Mouse (Mus musculus) embryonic facial prominence, embryonic 11.5 days (tissue): Measurements from ENCODE around the gene Unc50. TPM values are rescaled to one million over a fixed set of nuclear protein-coding genes. Genes with fewer than 3 reads are reported as not detected.

Experiments
- ATAC-seq: fragments of 200-750 bp; cut with Nextera tagmentation; replicated peaks from 2 replicates; pipeline ENCODE4 v1.8.0; 2017; ENCODE audit warnings: low read depth; ENCODE audit not compliant: insufficient number of reproducible peaks, low FRiP score, low TSS enrichment
- DNase-seq: peaks from one replicate; pipeline ENCODE4 v3.0.0-alpha.2; 2015; ENCODE audit warnings: low spot score
- H3K27ac ChIP-seq: fragments of 300-500 bp; sonication (generic); replicated peaks from 2 replicates; pipeline ENCODE4 v1.5.1; 2014; ENCODE audit warnings: mild to moderate bottlenecking, low read depth, low read length, control low read depth
- H3K27me3 ChIP-seq: fragments of 300-500 bp; sonication (generic); 2 replicates; pipeline ENCODE4 v1.6.1; 2014; ENCODE audit warnings: mild to moderate bottlenecking, low read length, moderate library complexity, mixed read lengths; ENCODE audit not compliant: control insufficient read depth, insufficient read depth
- H3K36me3 ChIP-seq: fragments of 300-500 bp; sonication (generic); replicated peaks from 2 replicates; pipeline ENCODE4 v1.6.1; 2014; ENCODE audit warnings: low read depth, mild to moderate bottlenecking, low read length, moderate library complexity, mixed read lengths; ENCODE audit not compliant: control insufficient read depth, insufficient read depth
- H3K4me1 ChIP-seq: fragments of 300-500 bp; sonication (generic); 2 replicates; pipeline ENCODE4 v1.6.1; 2014; ENCODE audit warnings: low read length, mixed read lengths; ENCODE audit not compliant: control insufficient read depth, insufficient read depth
- H3K4me2 ChIP-seq: fragments of 300-500 bp; sonication (generic); 2 replicates; pipeline ENCODE4 v1.6.1; 2014; ENCODE audit warnings: low read depth, mild to moderate bottlenecking, control low read depth, low read length, moderate library complexity
- H3K4me3 ChIP-seq: fragments of 300-500 bp; sonication (generic); 2 replicates; pipeline ENCODE4 v1.5.1; 2014; ENCODE audit warnings: low read depth, low read length, control low read depth
- H3K9ac ChIP-seq: fragments of 300-500 bp; sonication (generic); replicated peaks from 2 replicates; pipeline ENCODE4 v1.6.1; 2014; ENCODE audit warnings: mild to moderate bottlenecking, control low read depth, low read length
- H3K9me3 ChIP-seq: fragments of 300-500 bp; sonication (generic); replicated peaks from 2 replicates; pipeline ENCODE4 v1.6.1; 2016; ENCODE audit warnings: mild to moderate bottlenecking, low read length, inconsistent platforms, mixed read lengths; ENCODE audit not compliant: control insufficient read depth
- WGBS: fragments of 180-500 bp; shearing (Covaris S2); extraction: QIAGEN DNeasy Blood & Tissue Kit; methylation state at CpG from one replicate; pipeline ENCODE4 v1.1.7; 2014; 5-methylcytosine and 5-hydroxymethylcytosine counted together
- polyA plus RNA-seq: library from polyadenylated mRNA; unstranded; fragments of >200 nt; fragmentation: Nextera tagmentation; extraction: Ambion mirVana; gene quantifications from 2 replicates; pipeline ENCODE4 v1.2.1, GENCODE M21; 2014

Unc50 gene
- polyA plus RNA-seq: 122 and 127 TPM in 2 replicates

DNA sequence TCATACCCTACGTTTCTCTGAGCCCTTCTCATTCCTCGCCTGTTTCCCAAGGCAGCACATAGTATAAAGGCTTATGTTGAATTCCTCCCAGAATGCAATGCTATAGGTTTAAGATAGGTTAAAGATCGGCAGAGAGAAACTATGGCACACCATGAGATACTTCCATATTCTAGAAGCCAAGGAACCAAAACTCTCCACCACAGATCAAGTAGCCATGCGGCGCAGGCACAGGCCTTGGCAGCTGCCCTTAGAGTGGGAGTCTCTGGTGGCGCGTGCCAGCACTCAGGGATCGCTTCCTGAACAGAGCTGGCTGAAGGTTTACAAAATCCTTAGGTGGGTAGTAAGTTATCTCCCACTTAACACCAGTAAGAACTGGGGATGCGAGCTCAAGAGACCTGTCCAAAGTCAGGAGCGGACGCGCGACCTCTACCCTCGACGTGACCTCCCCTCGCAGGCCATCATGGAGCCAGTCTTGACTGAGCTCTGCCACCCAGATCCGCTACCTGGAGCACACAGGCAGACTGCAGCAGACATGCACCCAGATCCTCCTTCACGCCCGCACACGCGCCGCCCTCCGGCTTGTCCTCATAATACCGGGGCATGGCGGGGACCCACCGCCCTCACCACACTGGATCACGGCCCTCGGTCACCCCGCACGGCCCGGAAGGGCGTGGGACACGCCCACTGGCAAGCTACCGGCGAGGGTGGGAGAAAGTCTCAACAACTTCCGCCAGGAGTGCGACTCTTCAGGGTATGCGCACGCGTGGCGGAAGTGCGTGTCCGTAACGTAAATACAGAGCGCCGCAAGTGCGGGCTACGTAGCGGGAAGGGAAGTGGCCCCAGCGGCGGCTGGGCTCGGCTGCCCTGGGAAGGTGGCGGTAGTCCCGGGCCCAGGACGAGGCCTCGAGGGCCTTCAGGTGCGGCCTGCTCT lies at the start of gene Unc50, which contains the start of gene Coa5:
Gene Unc50, plus strand, starts transcription at position 774 of the 931 bp plus-strand sequence.
Gene Coa5, minus strand, starts transcription at position 738 of the 931 bp plus-strand sequence.
- 3% methylated on average over 57 of the region's 57 CpGs for WGBS
- Histone ChIP-seq H3K4me2 (peak within 1 kb of the TSS; percentile 79), H3K9me3 (no peaks in the 10 kb centered on the region), H3K27ac (no peak within 1 kb of the TSS), H3K27me3 (no peaks in the 10 kb centered on the region), H3K4me3 (peak within 1 kb of the TSS; percentile 94), H3K36me3 (no peaks in the 10 kb centered on the region; the same call in none of the 2 replicates), H3K9ac (peak within 1 kb of the TSS; percentile 90), H3K4me1 (no peaks in the 10 kb centered on the region; the same call in 1 of the 2 replicates)
- peak; percentile 97 for ATAC-seq
- DNase-seq: peak; percentile 96

DNA sequence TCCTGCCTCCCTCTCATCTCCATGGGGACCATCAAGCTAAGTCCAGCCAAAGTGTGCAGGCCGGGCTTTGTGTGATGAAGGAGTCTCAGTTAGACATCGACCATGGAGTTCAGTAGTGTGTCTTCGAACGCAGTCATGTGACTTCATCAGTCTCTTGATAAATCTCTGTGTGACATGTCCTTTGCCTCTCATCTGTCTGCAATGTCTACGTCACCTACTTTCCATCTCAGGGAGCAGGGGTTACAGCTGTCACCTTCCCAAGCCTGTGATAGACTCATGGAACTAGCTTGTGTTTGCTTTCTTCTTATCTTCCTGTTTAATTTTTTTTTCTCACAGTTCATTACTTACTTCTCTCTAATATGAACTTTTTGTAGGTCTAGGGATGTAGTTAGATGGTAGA lies 49.0 kb upstream of the Unc50 start:
- Histone ChIP-seq H3K4me3 (no peak overlapping the region), H3K9ac (no peak overlapping the region), H3K4me1 (no peaks in the 10 kb centered on the region), H3K4me2 (no peak overlapping the region), H3K27ac (no peak overlapping the region), H3K9me3 (no peaks in the 10 kb centered on the region), H3K36me3 (no peaks in the 10 kb centered on the region; the same call in 1 of the 2 replicates), H3K27me3 (no peaks in the 10 kb centered on the region)
- DNase-seq (no peak), ATAC-seq (no peak)
- WGBS: 97% methylated on average over 5 of the region's 5 CpGs

DNA sequence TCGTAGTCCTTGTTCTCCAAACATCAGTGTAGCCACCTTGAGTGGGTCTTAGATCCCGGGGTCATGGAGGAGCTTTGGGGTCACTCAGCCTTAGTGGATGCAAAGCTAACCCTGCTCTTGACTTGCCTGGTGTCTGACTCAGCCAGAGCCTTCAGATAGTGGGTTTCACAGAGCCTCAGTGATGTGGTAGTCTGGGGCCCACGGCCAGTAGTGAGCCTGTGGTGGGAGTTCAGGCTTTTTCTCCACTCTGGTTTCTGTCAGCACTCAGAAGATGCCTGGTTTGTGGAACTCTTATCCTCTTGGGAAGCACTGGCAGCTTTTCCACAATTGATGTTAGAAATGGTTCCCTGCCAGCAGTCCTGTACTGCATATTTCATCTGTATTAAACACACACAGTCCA lies 45.6 kb upstream of the Unc50 start:
- Histone ChIP-seq H3K4me1 (no peaks in the 10 kb centered on the region), H3K9ac (no peak overlapping the region), H3K4me3 (no peak overlapping the region), H3K9me3 (no peaks in the 10 kb centered on the region), H3K4me2 (no peak overlapping the region), H3K36me3 (no peaks in the 10 kb centered on the region), H3K27ac (no peak overlapping the region), H3K27me3 (no peaks in the 10 kb centered on the region)
- ATAC-seq (no peak), DNase-seq (no peak)
- 87% methylated on average over 3 of the region's 3 CpGs for WGBS

DNA sequence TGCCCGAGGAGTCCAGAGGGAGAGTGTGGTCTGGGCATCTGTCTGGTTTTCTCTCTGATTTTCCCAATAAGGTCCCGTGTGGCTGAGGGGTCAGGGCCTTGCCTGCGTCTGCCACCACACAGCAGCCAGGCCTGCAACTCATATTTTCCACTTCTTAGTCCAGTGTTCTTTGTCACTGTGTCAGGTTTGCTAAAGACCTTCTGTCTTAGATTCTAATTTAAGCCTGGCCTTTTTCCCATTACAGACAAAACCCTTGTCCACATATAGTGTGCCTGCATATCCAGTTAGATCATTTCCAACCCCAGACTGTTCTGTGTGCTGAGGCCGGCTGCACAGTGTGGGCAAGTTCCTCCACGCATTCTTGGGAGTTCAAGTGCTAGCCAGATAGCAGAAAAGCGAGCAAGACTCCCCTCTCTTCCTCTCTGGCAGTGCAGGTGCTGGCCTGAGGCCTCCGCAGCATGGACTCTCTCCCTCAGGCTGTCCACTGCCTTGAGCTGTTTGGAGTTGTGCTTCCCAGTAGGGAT lies 43.4 kb upstream of the Unc50 start:
- Histone ChIP-seq H3K4me2 (no peak overlapping the region), H3K4me1 (no peaks in the 10 kb centered on the region), H3K9ac (no peak overlapping the region), H3K9me3 (no peaks in the 10 kb centered on the region), H3K27me3 (no peaks in the 10 kb centered on the region), H3K4me3 (no peak overlapping the region), H3K36me3 (no peaks in the 10 kb centered on the region), H3K27ac (no peak overlapping the region)
- DNase-seq (no peak), ATAC-seq (no peak)
- WGBS: 70% methylated on average over 7 of the region's 7 CpGs

DNA sequence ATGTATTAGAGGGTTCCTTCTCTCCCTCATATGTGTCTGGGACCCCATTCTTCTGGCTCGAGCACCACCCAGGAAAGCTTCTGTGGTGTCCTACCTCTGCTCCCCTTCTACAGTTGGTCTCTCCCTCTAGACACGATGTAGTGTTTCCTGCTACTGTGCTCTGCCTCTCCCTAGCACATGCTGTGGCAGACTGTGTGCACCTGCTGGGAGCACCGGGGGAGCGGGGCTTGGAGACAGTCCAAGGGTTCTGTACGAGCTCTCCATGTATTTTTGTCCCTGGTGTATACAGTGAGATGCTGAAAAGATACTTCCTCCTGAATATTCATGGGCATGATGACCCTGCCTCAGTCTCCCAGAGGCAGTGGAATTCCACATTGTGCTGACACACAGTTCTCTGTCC lies 36.8 kb upstream of the Unc50 start:
- H3K4me3 ChIP-seq: no peak overlapping the region
- no peaks in the 10 kb centered on the region for H3K27me3 ChIP-seq
- no peaks in the 10 kb centered on the region for H3K4me1 ChIP-seq
- no peaks in the 10 kb centered on the region for H3K9me3 ChIP-seq
- no peak overlapping the region for H3K4me2 ChIP-seq
- no peak overlapping the region for H3K27ac ChIP-seq
- 88% methylated on average over 5 of the region's 5 CpGs for WGBS
- DNase-seq: no peak
- no peak for ATAC-seq
- no peak overlapping the region for H3K9ac ChIP-seq
- no peaks in the 10 kb centered on the region for H3K36me3 ChIP-seq

DNA sequence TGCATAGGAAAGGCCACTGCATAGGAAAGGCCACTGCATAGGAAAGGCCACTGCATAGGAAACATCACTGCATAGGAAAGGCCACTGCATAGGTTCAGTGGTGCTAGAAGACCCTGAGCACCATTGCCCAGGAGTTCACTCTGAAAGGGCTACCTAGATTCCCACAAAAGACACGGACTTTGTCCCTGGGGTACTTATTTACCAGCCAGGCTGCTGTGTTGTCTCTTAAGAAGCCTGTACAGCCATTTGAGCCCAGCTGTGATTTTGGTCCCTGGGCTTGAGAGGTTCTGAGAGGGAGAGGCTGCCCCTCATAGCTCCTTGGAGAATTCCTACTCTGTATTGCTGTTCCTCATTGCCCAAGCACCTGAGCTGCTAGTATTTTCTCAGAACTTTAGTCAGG lies 33.5 kb upstream of the Unc50 start:
- Histone ChIP-seq H3K4me2 (no peak overlapping the region), H3K27ac (no peak overlapping the region), H3K27me3 (no peaks in the 10 kb centered on the region), H3K9ac (no peak overlapping the region), H3K9me3 (no peaks in the 10 kb centered on the region), H3K4me1 (no peaks in the 10 kb centered on the region), H3K4me3 (no peak overlapping the region), H3K36me3 (no peaks in the 10 kb centered on the region)
- DNase-seq (no peak), ATAC-seq (no peak)
- WGBS: 72% methylated on average over 1 of the region's 1 CpGs

DNA sequence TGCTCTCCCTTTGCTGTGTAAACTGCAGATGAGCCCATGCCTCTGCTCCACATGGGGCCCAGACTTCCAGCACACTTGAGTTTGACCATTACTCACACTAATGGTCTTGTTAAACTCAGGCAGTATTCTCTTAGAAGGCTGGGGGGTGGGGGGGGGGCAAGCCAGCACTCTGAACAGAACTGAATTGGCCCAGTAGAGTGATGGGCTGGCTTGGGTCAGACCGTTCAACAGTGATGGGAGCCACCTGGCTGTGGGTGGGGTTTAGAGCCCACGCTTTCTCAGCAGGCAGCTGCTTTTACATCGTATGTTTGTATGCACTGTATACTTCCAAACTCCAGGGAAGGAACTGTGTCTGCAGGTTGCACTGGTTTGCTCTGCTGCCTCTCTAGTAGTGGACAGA lies 31.0 kb upstream of the Unc50 start:
- Histone ChIP-seq H3K27me3 (no peaks in the 10 kb centered on the region), H3K9me3 (no peaks in the 10 kb centered on the region), H3K36me3 (no peaks in the 10 kb centered on the region), H3K27ac (no peak overlapping the region), H3K9ac (no peak overlapping the region), H3K4me2 (no peak overlapping the region), H3K4me3 (no peak overlapping the region), H3K4me1 (no peaks in the 10 kb centered on the region)
- 74% methylated on average over 3 of the region's 3 CpGs for WGBS
- ATAC-seq: no peak
- DNase-seq: no peak

DNA sequence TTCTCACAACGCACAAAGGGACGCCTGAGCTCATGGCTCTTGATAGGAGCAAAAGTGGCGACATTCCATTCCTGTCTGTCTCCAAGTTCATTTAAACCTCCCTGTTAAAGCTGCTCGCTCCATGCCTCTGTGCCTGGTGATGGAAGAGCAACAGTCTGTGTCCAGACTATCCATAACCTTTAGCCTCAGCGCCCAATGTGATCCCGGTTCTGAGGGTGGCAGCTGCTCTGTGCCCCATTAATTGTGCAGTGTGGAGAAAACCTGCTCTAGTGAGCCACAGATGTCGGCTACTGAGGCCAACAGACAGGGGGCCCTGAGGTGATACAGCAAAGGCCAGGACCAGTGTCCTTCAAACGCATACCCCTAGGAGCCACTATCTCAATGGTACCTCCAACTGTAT lies 30.2 kb upstream of the Unc50 start:
- H3K27me3 ChIP-seq: no peaks in the 10 kb centered on the region
- no peak overlapping the region for H3K4me2 ChIP-seq
- no peak overlapping the region for H3K9ac ChIP-seq
- H3K4me1 ChIP-seq: no peaks in the 10 kb centered on the region
- H3K9me3 ChIP-seq: no peaks in the 10 kb centered on the region
- DNase-seq (no peak), ATAC-seq (no peak)
- no peaks in the 10 kb centered on the region for H3K36me3 ChIP-seq
- no peak overlapping the region for H3K4me3 ChIP-seq
- no peak overlapping the region for H3K27ac ChIP-seq
- WGBS: 86% methylated on average over 8 of the region's 8 CpGs
